Mouse (Mus musculus) spleen, adult 2 months (tissue): ENCODE results near the gene Vmn1r18. TPM values are rescaled to one million over a fixed set of nuclear protein-coding genes. Genes with fewer than 3 reads are reported as not detected.
"Not testable (repeated sequence)": the region's sequence is repeated elsewhere in the genome, so short reads cannot be mapped to it uniquely, and the experiment has no call there.

ENCODE experiments used
- DNase-seq, 2 experiments: peaks; one replicate each; pipeline versions ENCODE4 v3.0.0 to v3.0.0-alpha.2; 2012 to 2021; ENCODE audit warnings: low spot score in 2 of 2, low read depth in 1 of 2
- H3K27ac ChIP-seq: fragments of 200-500 bp; 2 replicates; pipeline ENCODE4 v1.5.1; 2012; ENCODE audit warnings: low read length, inconsistent platforms; ENCODE audit not compliant: insufficient read depth
- H3K27me3 ChIP-seq: fragments of 200-500 bp; 2 replicates; pipeline ENCODE4 v1.6.1; 2012; ENCODE audit warnings: mild to moderate bottlenecking, moderate library complexity, low read length, inconsistent platforms; ENCODE audit not compliant: control insufficient read depth, insufficient read depth
- H3K36me3 ChIP-seq: fragments of 200-500 bp; 2 replicates; pipeline ENCODE4 v1.6.1; 2012; ENCODE audit warnings: mild to moderate bottlenecking, low read length, inconsistent platforms; ENCODE audit not compliant: control insufficient read depth, insufficient read depth
- H3K4me1 ChIP-seq: fragments of 200-500 bp; 2 replicates; pipeline ENCODE4 v1.6.1; 2011; ENCODE audit warnings: inconsistent platforms; ENCODE audit not compliant: control insufficient read depth, insufficient read depth, insufficient read length
- H3K4me3 ChIP-seq: fragments of 200-500 bp; 2 replicates; pipeline ENCODE4 v1.5.1; 2011; ENCODE audit warnings: mild to moderate bottlenecking, inconsistent platforms; ENCODE audit not compliant: insufficient read depth, insufficient read length; ENCODE audit errors: extremely low read depth
- CTCF ChIP-seq: fragments of 200-500 bp; IDR thresholded peaks from 2 replicates; pipeline ENCODE4 v1.5.1; 2011; ENCODE audit warnings: mild to moderate bottlenecking, inconsistent platforms; ENCODE audit not compliant: insufficient read depth, insufficient read length, insufficient replicate concordance; ENCODE audit errors: extremely low read depth
- POLR2A ChIP-seq: fragments of 200-500 bp; IDR thresholded peaks from 2 replicates; pipeline ENCODE4 v1.6.1; 2011; ENCODE audit warnings: low read depth, low read length, inconsistent platforms
- WGBS: fragments of 180-500 bp; shearing (Covaris S2); methylation state at CpG from one replicate; pipeline ENCODE4 v1.1.7; 2018; 5-methylcytosine and 5-hydroxymethylcytosine counted together
- polyA plus RNA-seq: library from polyadenylated mRNA; depleted of rRNA; stranded (reverse); fragments of >200 nt; gene quantifications from 2 replicates; pipeline ENCODE4 v1.2.3, GENCODE M21; 2012; rRNA removed

Gene Vmn1r18
- polyA plus RNA-seq: not detected in 2 replicates

DNA sequence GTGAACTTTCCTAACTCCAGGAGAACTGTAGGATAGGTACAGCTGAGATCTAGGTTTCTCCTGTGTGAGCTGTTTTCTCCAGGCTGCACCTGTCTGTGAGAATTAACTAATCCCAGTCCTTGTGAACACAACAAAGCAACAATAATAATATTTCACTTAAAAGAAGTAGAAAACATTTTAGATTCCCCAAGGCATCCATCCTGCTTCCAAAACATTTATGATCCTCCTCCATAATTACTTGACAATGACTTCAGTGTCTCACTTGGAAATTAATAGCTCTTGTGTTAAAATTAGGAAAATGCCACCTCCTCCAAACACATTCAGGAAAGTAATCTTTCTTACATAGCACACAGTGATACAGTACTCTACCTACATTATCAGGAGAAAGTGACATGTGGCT is at the start of gene Vmn1r18:
TSS of gene Vmn1r18 (minus strand) at position 101 of the 400 bp plus-strand sequence.
- Histone ChIP-seq H3K4me1 (no peaks in the 10 kb centered on the region), H3K36me3 (no peaks in the 10 kb centered on the region), H3K27ac (no peak within 1 kb of the TSS), H3K4me3 (no peak within 1 kb of the TSS), H3K27me3 (no peaks in the 10 kb centered on the region)
- TF ChIP-seq POLR2A (no peak), CTCF (no peak)
- no peak for DNase-seq

DNA sequence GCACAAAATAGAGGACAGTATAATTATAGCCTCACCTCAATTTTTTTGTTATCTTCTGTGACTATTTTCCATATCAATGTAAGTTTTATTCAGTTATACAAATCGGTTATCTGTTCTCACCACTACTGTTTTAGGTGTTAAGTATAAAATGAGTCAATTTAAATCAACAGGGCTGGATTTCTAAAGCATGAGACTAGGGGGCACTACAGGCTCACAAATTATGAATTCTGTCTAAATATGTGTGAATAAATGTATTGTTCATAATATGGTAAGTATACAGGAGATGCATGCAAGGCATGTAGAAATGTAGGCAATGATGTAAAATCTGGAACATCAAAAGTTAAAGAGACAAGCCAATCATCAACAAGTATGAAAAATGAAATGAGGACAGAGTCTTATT is 35.6 kb upstream of the Vmn1r18 start:
- H3K4me3 ChIP-seq: no peak overlapping the region
- DNase-seq: no peak
- no peak for TF ChIP-seq CTCF
- no peak for TF ChIP-seq POLR2A

DNA sequence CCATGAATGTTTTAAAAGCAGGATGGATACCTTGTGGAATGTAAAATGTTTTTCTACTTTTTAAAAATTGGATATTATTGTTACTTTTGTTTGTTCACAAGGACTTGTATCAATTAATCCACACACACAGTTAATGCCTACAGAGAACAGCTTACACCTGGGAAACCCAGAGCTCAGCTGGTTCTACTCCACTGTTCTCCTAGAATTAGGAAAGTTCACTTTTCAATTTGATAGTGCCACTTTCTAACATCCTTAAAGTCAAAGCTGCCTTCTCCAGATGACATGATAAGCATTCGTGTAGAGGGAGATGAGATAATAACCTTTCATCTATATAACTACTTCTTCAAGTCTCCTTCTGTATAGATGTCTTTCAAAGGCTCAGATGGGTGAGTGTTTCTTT is 33.0 kb upstream of the Vmn1r18 start, which contains the start of gene Vmn1r20:
TSS of gene Vmn1r20 (plus strand) at position 301 of the 400 bp plus-strand sequence.
- H3K27me3 ChIP-seq: no peaks in the 10 kb centered on the region
- DNase-seq: no peak
- TF ChIP-seq CTCF (no peak), POLR2A (no peak)
- H3K27ac ChIP-seq: no peak within 1 kb of the TSS
- H3K4me3 ChIP-seq: no peak within 1 kb of the TSS
- 59% methylated on average over 1 of the region's 1 CpGs for WGBS
- no peaks in the 10 kb centered on the region for H3K4me1 ChIP-seq
- no peaks in the 10 kb centered on the region for H3K36me3 ChIP-seq

More for the DNA sequence above, 35.6 kb upstream of the Vmn1r18 start:
- no peaks in the 10 kb centered on the region for H3K27me3 ChIP-seq
- H3K4me1 ChIP-seq: no peaks in the 10 kb centered on the region
- H3K36me3 ChIP-seq: no peaks in the 10 kb centered on the region
- H3K27ac ChIP-seq: no peak overlapping the region
- 74% methylated on average over 1 of the region's 1 CpGs for WGBS

DNA sequence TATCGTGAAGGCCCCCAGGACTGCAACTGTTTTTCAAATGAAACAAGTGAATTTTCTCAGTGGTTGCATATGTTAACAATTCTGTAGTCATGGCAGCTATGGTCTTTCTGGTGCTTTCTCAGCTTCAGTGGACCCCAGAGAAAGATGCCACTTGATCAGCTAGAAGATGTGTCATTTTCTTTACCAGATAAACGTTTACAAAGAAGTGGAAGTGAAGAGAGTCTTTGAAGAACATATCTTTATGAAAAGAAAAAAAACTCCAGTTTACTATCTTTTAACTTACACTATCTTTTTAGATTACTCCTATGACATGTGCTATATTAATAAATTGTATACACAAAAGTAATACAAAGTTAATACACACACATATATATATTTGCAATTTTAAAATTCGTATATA is 7.9 kb upstream of the Vmn1r18 start, which contains the start of gene Vmn1r19:
TSS of gene Vmn1r19 (plus strand) at position 301 of the 400 bp plus-strand sequence.
- not testable (repeated sequence) for H3K27me3 ChIP-seq, H3K27ac ChIP-seq, H3K36me3 ChIP-seq, H3K4me1 ChIP-seq, H3K4me3 ChIP-seq, DNase-seq
- 65% methylated on average over 3 of the region's 3 CpGs for WGBS

DNA sequence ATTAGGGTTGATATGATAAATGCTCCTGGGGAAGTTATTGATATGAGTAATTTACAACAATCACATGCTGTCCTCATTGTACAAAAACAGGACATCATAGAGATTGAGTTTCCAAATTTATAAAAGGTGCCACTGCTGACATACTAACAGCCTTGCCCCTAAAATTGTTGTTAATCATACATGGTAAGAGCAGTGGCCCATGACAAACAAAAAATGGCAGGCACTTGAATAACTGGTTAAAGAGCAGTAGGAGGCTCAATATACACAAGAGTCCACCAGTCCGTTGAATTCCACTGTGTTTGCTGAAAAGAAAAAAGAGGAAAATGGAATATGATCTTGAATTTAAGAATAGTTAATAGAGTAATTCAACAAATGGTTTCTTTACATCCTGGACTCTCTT is 28.1 kb downstream of the Vmn1r18 start:
- Histone ChIP-seq H3K36me3 (no peaks in the 10 kb centered on the region), H3K4me3 (no peak overlapping the region), H3K4me1 (no peaks in the 10 kb centered on the region), H3K27me3 (no peaks in the 10 kb centered on the region), H3K27ac (no peak overlapping the region)
- no peak for DNase-seq
- no peak for TF ChIP-seq POLR2A
- TF ChIP-seq CTCF: no peak
- 85% methylated on average over 1 of the region's 1 CpGs for WGBS

DNA sequence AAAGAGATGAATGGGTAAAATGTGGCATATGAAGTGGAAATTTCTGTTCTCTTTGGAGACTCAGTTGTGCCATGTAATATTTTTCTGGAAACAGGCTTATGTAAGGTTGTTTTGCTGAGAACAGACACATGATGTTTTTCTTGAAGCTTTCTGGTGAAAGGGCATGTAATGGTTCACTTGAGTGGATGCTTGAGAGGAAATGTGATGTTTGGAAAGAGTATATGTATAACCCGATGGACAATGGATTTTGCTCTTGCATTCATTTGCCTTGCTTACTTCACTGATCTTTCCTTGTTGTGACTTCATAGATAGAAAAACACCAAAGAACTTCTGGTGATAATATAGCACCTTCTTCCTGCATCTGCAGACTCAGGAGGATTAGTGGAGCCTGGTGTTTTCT is 29.7 kb downstream of the Vmn1r18 start:
- not testable (repeated sequence) for H3K4me3 ChIP-seq, H3K4me1 ChIP-seq, H3K36me3 ChIP-seq, H3K27me3 ChIP-seq, DNase-seq, H3K27ac ChIP-seq
- WGBS: 88% methylated on average over 1 of the region's 1 CpGs

DNA sequence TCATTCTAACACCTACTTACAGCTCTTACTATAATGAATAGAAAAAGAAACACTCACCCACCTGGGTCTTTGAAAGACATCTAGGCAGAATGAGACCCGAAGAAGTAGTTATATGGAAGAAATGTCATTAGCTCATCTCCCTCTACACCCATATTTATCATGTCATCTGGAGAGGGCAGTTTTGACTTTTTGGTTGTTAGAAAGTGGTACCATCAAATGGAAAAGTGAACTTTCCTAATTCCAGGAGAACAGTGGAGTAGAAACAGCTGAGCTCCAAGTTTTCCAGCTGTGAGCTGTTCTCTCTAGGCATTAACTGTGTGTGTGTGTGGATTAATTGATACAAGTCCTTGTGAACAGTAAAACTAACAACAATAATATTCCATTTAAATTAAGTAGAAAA is 32.0 kb downstream of the Vmn1r18 start, which contains the start of gene Vmn1r17:
TSS of gene Vmn1r17 (minus strand) at position 101 of the 400 bp plus-strand sequence.
- TF ChIP-seq POLR2A (no peak), CTCF (no peak)
- Histone ChIP-seq H3K27me3 (no peaks in the 10 kb centered on the region), H3K4me3 (no peak within 1 kb of the TSS), H3K27ac (no peak within 1 kb of the TSS), H3K4me1 (no peaks in the 10 kb centered on the region), H3K36me3 (no peaks in the 10 kb centered on the region)
- no peak for DNase-seq
- 87% methylated on average over 1 of the region's 1 CpGs for WGBS

DNA sequence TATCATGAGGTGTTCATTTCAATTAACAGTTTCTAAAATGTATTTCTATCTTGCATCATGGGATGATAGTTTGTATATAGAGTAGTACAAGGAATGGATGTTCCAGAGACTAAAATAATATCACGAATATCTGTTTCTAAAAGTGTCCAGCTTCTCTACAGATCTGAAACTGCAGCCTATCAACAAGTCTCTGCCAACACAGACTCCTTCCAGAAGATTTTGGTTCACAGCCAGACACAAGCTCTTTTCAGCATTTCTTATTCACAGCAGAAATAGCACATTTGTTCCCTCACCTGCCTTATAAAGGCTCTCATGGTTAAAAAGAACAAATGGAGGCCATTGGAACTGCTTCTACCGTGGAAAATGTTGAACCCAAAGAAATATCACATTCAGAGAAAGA is 38.7 kb downstream of the Vmn1r18 start:
- no peaks in the 10 kb centered on the region for H3K27me3 ChIP-seq
- 74% methylated on average over 2 of the region's 2 CpGs for WGBS

More for the DNA sequence above, 38.7 kb downstream of the Vmn1r18 start:
- Histone ChIP-seq H3K4me1 (no peaks in the 10 kb centered on the region), H3K27ac (no peak overlapping the region), H3K4me3 (no peak overlapping the region), H3K36me3 (no peaks in the 10 kb centered on the region)
- TF ChIP-seq POLR2A (no peak), CTCF (no peak)
- no peak for DNase-seq
